29 mouse cellular contexts compared by ENCODE assay signal in the genomic region with DNA sequence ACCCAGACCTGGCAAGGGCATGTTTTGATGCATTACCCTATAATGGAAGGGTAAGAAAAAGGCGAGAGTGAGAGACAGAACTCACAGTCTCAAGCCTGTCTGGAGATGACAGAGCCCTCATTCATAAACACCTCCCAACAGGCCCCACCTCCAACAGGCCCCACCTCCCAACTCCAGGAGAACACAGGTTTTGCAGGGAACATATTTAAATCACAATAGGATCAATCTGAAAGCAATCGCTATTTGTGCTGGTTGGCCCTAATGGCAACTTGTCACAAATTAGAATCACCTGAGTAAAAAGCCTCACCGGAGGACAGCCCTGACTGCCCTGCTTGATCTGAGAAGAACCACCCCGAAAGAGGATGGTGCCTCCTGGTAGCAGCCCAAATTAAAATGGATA.
"Had no signal": no experiment of that assay in that cellular context is flagged by ENCODE, and none has a peak within 500 bp of the region (broad histone marks: within the 10 kb centered on the region; RNA-seq: fewer than 3 reads in every experiment).

No protein-coding gene starts in this region.

- H3K27ac ChIP-seq: gastrocnemius, adult 2 months; heart, adult 2 months; heart, embryonic 13.5 days; heart, embryonic 15.5 days; hindbrain, embryonic 10.5 days; hindbrain, embryonic 12.5 days; hindbrain, embryonic 14.5 days; intestine, embryonic 15.5 days; layer of hippocampus, adult 2 months; limb, embryonic 13.5 days; limb, embryonic 15.5 days; liver, embryonic 12.5 days; liver, embryonic 14.5 days had no signal

- DNase-seq: gastrocnemius, adult 2 months; gastrocnemius, postnatal 10 days; gastrocnemius, postnatal 25 days; heart, adult 2 months; heart, postnatal 14 days; heart, postnatal 4 days; kidney, adult 18-20 months; kidney, adult 8-10 months; kidney, postnatal 10 days; kidney, postnatal 25 days; kidney, postnatal 4 days; layer of hippocampus, adult 9-11 months; layer of hippocampus, postnatal 36 days; left cerebral cortex, postnatal 4 days had no signal

- H3K4me3 ChIP-seq: gastrocnemius, adult 2 months; heart, adult 2 months; heart, embryonic 13.5 days; heart, embryonic 15.5 days; hindbrain, embryonic 10.5 days; hindbrain, embryonic 12.5 days; intestine, embryonic 15.5 days; layer of hippocampus, adult 2 months; limb, embryonic 13.5 days; limb, embryonic 15.5 days; liver, embryonic 12.5 days had no signal

- H3K9ac ChIP-seq: heart, embryonic 13.5 days; heart, embryonic 15.5 days; hindbrain, embryonic 12.5 days; hindbrain, embryonic 14.5 days; intestine, embryonic 15.5 days; limb, embryonic 13.5 days; limb, embryonic 15.5 days; liver, embryonic 12.5 days; liver, embryonic 14.5 days had no signal

- H3K4me1 ChIP-seq: heart, embryonic 13.5 days; heart, embryonic 15.5 days; hindbrain, embryonic 10.5 days; hindbrain, embryonic 12.5 days; intestine, embryonic 15.5 days; liver, embryonic 12.5 days had no signal

- H3K9me3 ChIP-seq: heart, embryonic 15.5 days; hindbrain, embryonic 12.5 days; intestine, embryonic 15.5 days; limb, embryonic 15.5 days had no signal

- H3K4me2 ChIP-seq: heart, embryonic 11.5 days; heart, embryonic 13.5 days; heart, embryonic 15.5 days; hindbrain, embryonic 12.5 days; hindbrain, embryonic 14.5 days; intestine, embryonic 15.5 days; limb, embryonic 13.5 days; limb, embryonic 15.5 days; liver, embryonic 12.5 days had no signal

- H3K27me3 ChIP-seq: heart, embryonic 13.5 days; heart, embryonic 15.5 days; hindbrain, embryonic 12.5 days; intestine, embryonic 15.5 days; limb, embryonic 13.5 days; limb, embryonic 15.5 days; liver, embryonic 12.5 days had no signal

- H3K36me3 ChIP-seq: heart, embryonic 15.5 days; intestine, embryonic 15.5 days; limb, embryonic 13.5 days; limb, embryonic 15.5 days had no signal

- ATAC-seq: hindbrain, embryonic 16.5 days; inflammation-experienced regulatory T-cells, adult 6 months; intestine, embryonic 15.5 days; intestine, postnatal 0 days; liver, embryonic 12.5 days had no signal
